Mouse (Mus musculus) heart, adult 2 months (tissue): Measurements from ENCODE around the gene A730061H03Rik. TPM values are rescaled to one million over a fixed set of nuclear protein-coding genes. Genes with fewer than 3 reads are reported as not detected.

Source experiments
- DNase-seq, 2 experiments: peaks; one replicate each; pipeline ENCODE4 v3.0.0; 2021
- H3K27ac ChIP-seq: fragments of 200-600 bp; 2 replicates; pipeline ENCODE4 v1.8.1; 2022
- H3K27me3 ChIP-seq: fragments of 200-500 bp; 2 replicates; pipeline ENCODE4 v1.6.1; 2012; ENCODE audit warnings: mild to moderate bottlenecking, low read length, inconsistent platforms, mixed read lengths; ENCODE audit not compliant: control insufficient read depth, insufficient read depth
- H3K36me3 ChIP-seq: fragments of 200-500 bp; 2 replicates; pipeline ENCODE4 v1.6.1; 2012; ENCODE audit warnings: low read length, inconsistent platforms; ENCODE audit not compliant: control insufficient read depth, insufficient read depth
- H3K4me1 ChIP-seq: fragments of 200-500 bp; 2 replicates; pipeline ENCODE4 v1.6.1; 2011; ENCODE audit warnings: low read length; ENCODE audit not compliant: control insufficient read depth, insufficient read depth
- H3K4me3 ChIP-seq: fragments of 200-600 bp; 2 replicates; pipeline ENCODE4 v1.8.1; 2022
- H3K79me2 ChIP-seq: fragments of 200-500 bp; replicated peaks from 2 replicates; pipeline ENCODE4 v1.6.1; 2012; ENCODE audit warnings: mild to moderate bottlenecking, inconsistent platforms, low read length, moderate library complexity, mixed read lengths; ENCODE audit not compliant: control insufficient read depth, insufficient read depth
- H3K9ac ChIP-seq: fragments of 200-500 bp; 2 replicates; pipeline ENCODE4 v1.6.1; 2012; ENCODE audit warnings: low read depth, mild to moderate bottlenecking, control low read depth, inconsistent platforms, low read length, mixed read lengths
- CTCF ChIP-seq: fragments of 200-600 bp; IDR thresholded peaks from 2 replicates; pipeline ENCODE4 v1.8.1; 2022; ENCODE audit warnings: antibody characterized with exemption, mild to moderate bottlenecking, moderate library complexity
- EP300 ChIP-seq: fragments of 200-500 bp; IDR thresholded peaks from 2 replicates; pipeline ENCODE4 v1.6.1; 2011; ENCODE audit warnings: low read depth, low read length, control low read depth; ENCODE audit not compliant: insufficient read depth
- POLR2A ChIP-seq: fragments of 200-500 bp; IDR thresholded peaks from 2 replicates; pipeline ENCODE4 v1.6.1; 2011; ENCODE audit warnings: mild to moderate bottlenecking, low read depth, low read length, control low read depth; ENCODE audit not compliant: insufficient read depth
- WGBS: fragments of 180-500 bp; shearing (Covaris S2); methylation state at CpG from one replicate; pipeline ENCODE4 v1.1.7; 2018; 5-methylcytosine and 5-hydroxymethylcytosine counted together
- intact Hi-C: fragments of 180-260 bp; cut with DNase I; formaldehyde crosslinking; loops from one replicate; pipeline ENCODE4 v1.15.1; 2025
- polyA plus RNA-seq: library from polyadenylated mRNA; depleted of rRNA; stranded (reverse); fragments of >200 nt; gene quantifications from 2 replicates; pipeline ENCODE4 v1.2.3, GENCODE M21; 2012
- total RNA-seq, 2 experiments: library from RNA; stranded (reverse); gene quantifications; 2 replicates each; pipeline ENCODE4 v1.2.3; 2021

The A730061H03Rik gene
- total and polyA plus RNA-seq, 3 experiments, result 0.74 TPM; not detected in 2

DNA sequence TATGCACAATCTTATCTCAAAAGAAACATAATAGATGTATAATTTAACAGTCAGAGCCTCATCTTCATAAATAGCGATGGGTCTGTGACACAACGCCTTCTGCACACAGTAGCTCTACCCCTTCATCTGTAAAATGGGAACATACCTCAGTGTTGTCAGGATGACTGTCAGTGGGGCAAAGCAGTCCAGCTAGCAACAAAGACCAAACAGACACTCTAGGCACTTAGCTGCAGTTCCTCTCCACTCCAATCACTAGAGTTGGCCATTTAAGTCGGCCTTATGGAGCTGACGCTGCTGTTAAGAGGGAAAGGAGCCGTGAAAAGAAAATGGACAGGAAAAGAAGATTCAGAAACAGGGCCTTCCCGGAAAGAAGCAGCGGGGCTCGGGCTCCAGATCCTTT, 8.4 kb downstream of the A730061H03Rik start:
- no peaks in the 10 kb centered on the region for H3K79me2 ChIP-seq

DNA sequence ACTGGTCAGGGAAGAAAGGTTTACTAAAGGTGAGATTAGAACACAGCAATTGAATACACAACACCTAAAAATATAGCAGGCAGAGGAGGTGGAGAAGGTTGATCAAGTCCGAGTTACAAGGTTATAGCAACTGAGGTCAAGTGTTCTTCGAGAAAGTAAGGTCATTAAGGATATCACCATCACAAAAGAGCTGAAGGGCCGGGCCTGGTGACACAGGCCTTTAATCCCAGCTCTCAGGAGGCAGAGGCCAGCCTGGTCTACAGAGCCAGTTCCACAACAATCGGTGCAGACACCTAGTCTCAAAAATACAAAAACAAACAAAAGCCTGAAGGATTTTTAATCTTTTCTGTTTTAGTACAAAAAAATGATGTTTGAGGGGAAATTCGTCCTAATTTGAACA, 8.9 kb downstream of the A730061H03Rik start:
- no peak for DNase-seq
- no peaks in the 10 kb centered on the region; the same call in 1 of the 2 replicates for H3K4me1 ChIP-seq
- H3K4me3 ChIP-seq, result no peak overlapping the region
- no peak overlapping the region for H3K27ac ChIP-seq
- no peaks in the 10 kb centered on the region for H3K79me2 ChIP-seq
- 78% methylated on average over 5 of the region's 5 CpGs for WGBS
- TF ChIP-seq CTCF (no peak), POLR2A (no peak), EP300 (no peak)
- H3K36me3 ChIP-seq, result peaks cover 3% of the 10 kb centered on the region; the same call in 1 of the 2 replicates
- H3K27me3 ChIP-seq, result no peaks in the 10 kb centered on the region
- intact Hi-C loops, result no loop called here
- no peak overlapping the region for H3K9ac ChIP-seq

More for the DNA sequence above, 8.4 kb downstream of the A730061H03Rik start:
- Histone ChIP-seq H3K27me3 (no peaks in the 10 kb centered on the region), H3K9ac (no peak overlapping the region), H3K27ac (no peak overlapping the region), H3K4me1 (no peaks in the 10 kb centered on the region; the same call in none of the 2 replicates), H3K4me3 (no peak overlapping the region), H3K36me3 (peaks cover 3% of the 10 kb centered on the region; the same call in 1 of the 2 replicates)
- TF ChIP-seq CTCF (no peak), POLR2A (no peak), EP300 (no peak)
- intact Hi-C loops, result no loop called here
- DNase-seq, result no peak
- WGBS, result 91% methylated on average over 8 of the region's 8 CpGs

DNA sequence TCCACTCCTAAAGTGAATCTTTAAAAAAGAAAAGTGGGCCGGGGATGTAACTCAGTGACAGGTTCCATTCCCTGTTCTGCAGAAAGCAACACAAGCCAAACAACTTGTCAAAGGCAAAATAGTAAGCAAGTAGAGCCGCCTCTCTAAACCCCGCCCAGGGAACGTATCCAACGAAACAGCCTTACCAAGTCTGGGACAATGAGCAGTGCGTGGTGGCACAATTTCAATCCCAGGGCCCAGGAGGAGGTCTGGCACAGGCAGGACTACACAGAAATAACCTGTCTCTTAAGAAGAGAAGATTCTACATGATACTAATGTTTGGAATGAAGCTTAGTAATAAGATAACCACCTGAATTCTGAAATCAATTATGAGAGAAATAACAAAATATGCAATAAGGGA, 10.0 kb downstream of the A730061H03Rik start:
- H3K4me3 ChIP-seq, result no peak overlapping the region
- H3K27ac ChIP-seq, result no peak overlapping the region
- DNase-seq, result no peak
- peaks cover 3% of the 10 kb centered on the region; the same call in 1 of the 2 replicates for H3K36me3 ChIP-seq
- 74% methylated on average over 6 of the region's 6 CpGs for WGBS
- H3K4me1 ChIP-seq, result no peaks in the 10 kb centered on the region; the same call in 1 of the 2 replicates
- intact Hi-C loops, result no loop called here
- H3K79me2 ChIP-seq, result no peaks in the 10 kb centered on the region
- H3K9ac ChIP-seq, result no peak overlapping the region
- no peaks in the 10 kb centered on the region for H3K27me3 ChIP-seq
- TF ChIP-seq CTCF, result no peak

DNA sequence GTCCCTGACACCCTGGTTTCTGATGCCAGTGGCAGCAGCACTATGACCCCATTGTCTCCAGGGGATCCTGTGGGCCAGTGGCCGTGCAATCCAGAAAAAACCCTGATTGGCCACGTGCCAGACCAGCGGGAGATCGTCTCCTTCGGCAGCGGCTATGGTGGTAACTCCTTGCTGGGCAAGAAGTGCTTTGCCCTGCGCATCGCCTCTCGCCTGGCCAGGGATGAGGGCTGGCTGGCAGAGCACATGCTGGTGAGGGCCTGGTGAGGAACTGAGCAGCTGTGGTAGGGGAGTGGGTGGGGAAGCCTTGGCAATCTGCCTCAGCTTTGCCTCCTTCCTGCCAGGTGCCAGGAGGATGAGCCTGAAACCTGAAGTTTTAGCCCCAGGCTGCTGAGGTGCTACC, 15.9 kb downstream of the A730061H03Rik start:
- no peaks in the 10 kb centered on the region for H3K79me2 ChIP-seq
- TF ChIP-seq POLR2A, result no peak
- no peak for TF ChIP-seq EP300
- TF ChIP-seq CTCF, result no peak
- peaks cover under 1% of the 10 kb centered on the region; the same call in 1 of the 2 replicates for H3K36me3 ChIP-seq
- H3K9ac ChIP-seq, result no peak overlapping the region
- peaks cover 1% of the 10 kb centered on the region for H3K4me1 ChIP-seq
- intact Hi-C loops, result no loop called here
- DNase-seq, result no peak
- WGBS, result 61% methylated on average over 9 of the region's 9 CpGs
- no peaks in the 10 kb centered on the region for H3K27me3 ChIP-seq
- no peak overlapping the region for H3K4me3 ChIP-seq
- no peak overlapping the region for H3K27ac ChIP-seq

DNA sequence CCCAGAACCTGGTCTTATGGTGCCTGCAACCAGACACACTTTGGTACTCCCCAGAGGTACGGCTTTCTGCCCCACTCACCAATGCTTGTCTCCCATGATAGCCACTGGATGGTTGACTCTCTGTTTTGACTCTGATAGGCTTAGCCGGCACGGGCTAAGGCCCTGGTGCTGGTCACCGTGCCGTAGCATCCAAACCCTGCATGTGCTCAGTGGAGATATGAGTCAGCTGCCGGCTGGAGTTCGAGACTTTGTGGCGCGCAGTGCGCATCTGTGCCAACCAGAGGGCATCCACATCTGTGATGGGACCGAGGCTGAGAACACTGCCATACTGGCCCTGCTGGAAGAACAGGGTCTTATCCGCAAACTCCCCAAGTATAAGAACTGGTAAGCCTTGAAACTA, 17.9 kb downstream of the A730061H03Rik start:
- no peak for DNase-seq
- no peaks in the 10 kb centered on the region for H3K79me2 ChIP-seq
- no peak overlapping the region for H3K9ac ChIP-seq
- H3K27me3 ChIP-seq, result no peaks in the 10 kb centered on the region
- intact Hi-C loops, result no loop called here
- peaks cover 1% of the 10 kb centered on the region for H3K4me1 ChIP-seq
- H3K27ac ChIP-seq, result no peak overlapping the region
- 98% methylated on average over 12 of the region's 12 CpGs for WGBS
- H3K4me3 ChIP-seq, result no peak overlapping the region
- H3K36me3 ChIP-seq, result no peaks in the 10 kb centered on the region
- TF ChIP-seq CTCF (no peak), EP300 (no peak), POLR2A (no peak)

DNA sequence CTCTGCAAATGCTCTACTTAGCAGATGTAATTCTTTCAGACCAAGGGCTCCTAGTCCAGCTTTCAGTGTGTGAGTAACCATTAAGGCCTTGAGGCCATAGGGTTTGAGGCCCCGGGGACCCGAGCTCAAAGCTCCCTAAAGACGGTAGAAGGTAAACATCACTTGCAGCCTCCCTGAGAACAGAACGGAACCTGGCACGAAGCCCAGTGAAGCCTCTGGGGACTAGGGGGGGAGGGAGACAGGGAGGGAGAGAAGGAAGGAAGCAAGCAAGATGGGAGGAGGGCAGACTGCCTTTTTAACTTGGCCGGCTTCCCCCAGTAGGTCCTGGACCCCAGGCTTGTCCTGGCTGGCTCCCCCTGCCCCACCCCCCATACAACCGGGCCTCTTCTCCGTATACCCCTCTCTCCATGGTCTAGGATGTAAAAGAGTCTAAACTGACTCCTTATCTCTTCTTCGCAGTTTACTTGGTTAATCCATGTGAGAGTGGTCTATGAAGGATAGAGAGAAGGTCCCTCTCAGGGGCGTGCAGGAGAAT, 19.4 kb downstream of the A730061H03Rik start:
- intact Hi-C loops, result loop anchor here (2.0 kb wide), 1 partner anchor 18 kb away; no protein-coding TSS in a partner anchor

More for the DNA sequence above, 19.4 kb downstream of the A730061H03Rik start:
- Histone ChIP-seq H3K27me3 (no peaks in the 10 kb centered on the region), H3K4me3 (peak overlapping the region; percentile 80), H3K4me1 (peaks cover 1% of the 10 kb centered on the region), H3K9ac (peak overlapping the region; percentile 74), H3K36me3 (no peaks in the 10 kb centered on the region), H3K79me2 (no peaks in the 10 kb centered on the region), H3K27ac (peak overlapping the region; percentile 92)
- 11% methylated on average over 10 of the region's 10 CpGs for WGBS
- DNase-seq, result peak; percentile 87 to 91
- TF ChIP-seq CTCF, result no peak
- no peak for TF ChIP-seq POLR2A
- TF ChIP-seq EP300, result no peak
